Mouse (Mus musculus) heart, embryonic 16.5 days (tissue): Measurements from ENCODE around the gene Zfp935. TPM values are rescaled to one million over a fixed set of nuclear protein-coding genes. Genes with fewer than 3 reads are reported as not detected.

ENCODE experiments used
- microRNA-seq: library from miRNA; unstranded; fragments of <30 nt; microRNA quantifications from one replicate; pipeline ENCODE4, GENCODE M21; 2017
- polyA plus RNA-seq: library from polyadenylated mRNA; unstranded; fragments of >200 nt; fragmentation: Nextera tagmentation; extraction: Ambion mirVana; gene quantifications from 2 replicates; pipeline ENCODE4 v1.2.1, GENCODE M21; 2015

The Zfp935 gene
- polyA plus RNA-seq, 1 experiment from 2014 or later: 0.26 TPM

Small RNA genes lying within 50 kb of the gene (microRNA-seq; reads per million reads assigned to microRNA genes)
- not detected for gene Gm22256

Other genes with a start within 250 kb of the Zfp935 start
- gene Gm3604, start 175.3 kb downstream of the Zfp935 start, polyA plus RNA-seq: 4.0 and 4.6 TPM in 2 replicates
- gene Gm49359, start 91.7 kb downstream of the Zfp935 start, polyA plus RNA-seq: 9.1 and 9.6 TPM in 2 replicates
- gene Zfp934, start 12.7 kb upstream of the Zfp935 start, polyA plus RNA-seq: 11.3 and 14.7 TPM in 2 replicates
- 5.9 and 6.5 TPM in 2 replicates for gene 6720489N17Rik, start 65.7 kb upstream of the Zfp935 start, polyA plus RNA-seq
- gene Platr25, start 202.2 kb upstream of the Zfp935 start, polyA plus RNA-seq: 12.7 and 14.3 TPM in 2 replicates
- 5.5 and 8.0 TPM in 2 replicates for gene Gm5141, start 227.3 kb upstream of the Zfp935 start, polyA plus RNA-seq